Mouse (Mus musculus) hindbrain, postnatal 0 days (tissue): ENCODE results near the gene Antxrl. TPM values are rescaled to one million over a fixed set of nuclear protein-coding genes. Genes with fewer than 3 reads are reported as not detected.

Source experiments
- ATAC-seq: fragments of 200-750 bp; cut with Nextera tagmentation; 2 replicates; pipeline ENCODE4 v1.8.0; 2017; ENCODE audit warnings: mild to moderate bottlenecking, moderate TSS enrichment, moderate library complexity
- DNase-seq: peaks from one replicate; pipeline ENCODE4 v3.0.0-alpha.2; 2015; ENCODE audit warnings: low spot score
- H3K27ac ChIP-seq: fragments of 300-500 bp; sonication (generic); 2 replicates; pipeline ENCODE4 v1.5.1; 2014; ENCODE audit warnings: mild to moderate bottlenecking
- H3K27me3 ChIP-seq: fragments of 300-500 bp; sonication (generic); 2 replicates; pipeline ENCODE4 v1.6.1; 2014; ENCODE audit warnings: low read length, mixed read lengths; ENCODE audit not compliant: insufficient read depth
- H3K36me3 ChIP-seq: fragments of 300-500 bp; sonication (generic); 2 replicates; pipeline ENCODE4 v1.6.1; 2014; ENCODE audit warnings: low read length, mixed read lengths; ENCODE audit not compliant: insufficient read depth
- H3K4me1 ChIP-seq: fragments of 300-500 bp; sonication (generic); 2 replicates; pipeline ENCODE4 v1.6.1; 2014; ENCODE audit warnings: antibody characterized with exemption, low read length, mixed read lengths; ENCODE audit not compliant: insufficient read depth
- H3K4me2 ChIP-seq: fragments of 300-500 bp; sonication (generic); 2 replicates; pipeline ENCODE4 v1.6.1; 2014; ENCODE audit warnings: low read depth, mild to moderate bottlenecking, low read length, moderate library complexity, mixed read lengths
- H3K4me3 ChIP-seq: fragments of 300-500 bp; sonication (generic); 2 replicates; pipeline ENCODE4 v1.5.1; 2014; ENCODE audit warnings: low read length
- H3K9ac ChIP-seq: fragments of 300-500 bp; sonication (generic); replicated peaks from 2 replicates; pipeline ENCODE4 v1.6.1; 2014; ENCODE audit warnings: mild to moderate bottlenecking, low read length, moderate library complexity, mixed read lengths
- H3K9me3 ChIP-seq: fragments of 300-500 bp; sonication (generic); 2 replicates; pipeline ENCODE4 v1.6.1; 2016; ENCODE audit warnings: low read length, mixed read lengths
- CTCF ChIP-seq: IDR thresholded peaks from 2 replicates; pipeline ENCODE4 v1.5.1; 2016; ENCODE audit warnings: antibody characterized with exemption, control low read depth, low read depth
- WGBS: fragments of 180-500 bp; shearing (Covaris S2); extraction: QIAGEN DNeasy Blood & Tissue Kit; methylation state at CpG from one replicate; pipeline ENCODE4 v1.1.7; 2014; 5-methylcytosine and 5-hydroxymethylcytosine counted together
- polyA plus RNA-seq: library from polyadenylated mRNA; unstranded; fragments of >200 nt; fragmentation: Nextera tagmentation; extraction: Ambion mirVana; gene quantifications from 2 replicates; pipeline ENCODE4 v1.2.1, GENCODE M21; 2015
- total RNA-seq: library from RNA; depleted of rRNA; stranded (reverse); fragments of >200 nt; gene quantifications from 2 replicates; pipeline ENCODE4 v1.2.3, GENCODE M21; 2014

The Antxrl gene
- total and polyA plus RNA-seq, 2 experiments from 2014 or later: not detected

GRCm38 (mm10) chr14:34043341-34043740 lies 9.2 kb upstream of the Antxrl start:
- TF ChIP-seq CTCF: no peak

GRCm38 (mm10) chr14:34050101-34050779 lies 2.3 kb upstream of the Antxrl start:
- peak; percentile 28 for DNase-seq
- H3K4me3 ChIP-seq: no peak overlapping the region
- H3K4me1 ChIP-seq: no peaks in the 10 kb centered on the region
- H3K9me3 ChIP-seq: no peaks in the 10 kb centered on the region
- no peaks in the 10 kb centered on the region for H3K36me3 ChIP-seq
- TF ChIP-seq CTCF: no peak
- 67% methylated on average over 5 of the region's 5 CpGs for WGBS
- no peak overlapping the region for H3K9ac ChIP-seq
- no peaks in the 10 kb centered on the region for H3K27me3 ChIP-seq
- 0 out of 2 replicates have a peak, but pooled peaks have one; percentile 38 for ATAC-seq
- H3K27ac ChIP-seq: no peak overlapping the region
- H3K4me2 ChIP-seq: no peak overlapping the region

More at GRCm38 (mm10) chr14:34043341-34043740, 9.2 kb upstream of the Antxrl start:
- no peak overlapping the region for H3K9ac ChIP-seq
- no peak overlapping the region for H3K4me2 ChIP-seq
- H3K27me3 ChIP-seq: no peaks in the 10 kb centered on the region
- WGBS: 82% methylated on average over 3 of the region's 3 CpGs
- no peaks in the 10 kb centered on the region for H3K4me1 ChIP-seq
- no peak for ATAC-seq
- no peaks in the 10 kb centered on the region for H3K9me3 ChIP-seq
- no peak for DNase-seq
- no peaks in the 10 kb centered on the region for H3K36me3 ChIP-seq
- H3K27ac ChIP-seq: no peak overlapping the region
- no peak overlapping the region for H3K4me3 ChIP-seq

- ATAC-seq (no peak), DNase-seq (peak; percentile 11)
- H3K9me3 ChIP-seq: no peaks in the 10 kb centered on the region
- no peaks in the 10 kb centered on the region for H3K27me3 ChIP-seq
- TF ChIP-seq CTCF: peak; percentile 22; the same call in 1 of the 2 replicates
- no peaks in the 10 kb centered on the region for H3K4me1 ChIP-seq
- H3K9ac ChIP-seq: no peak overlapping the region
- no peak overlapping the region for H3K4me2 ChIP-seq
- no peaks in the 10 kb centered on the region for H3K36me3 ChIP-seq
- H3K27ac ChIP-seq: no peak overlapping the region
- no peak overlapping the region for H3K4me3 ChIP-seq
- WGBS: 77% methylated on average over 6 of the region's 6 CpGs
Measured at GRCm38 (mm10) chr14:34071665-34072064, 19.2 kb downstream of the Antxrl start.

DNA sequence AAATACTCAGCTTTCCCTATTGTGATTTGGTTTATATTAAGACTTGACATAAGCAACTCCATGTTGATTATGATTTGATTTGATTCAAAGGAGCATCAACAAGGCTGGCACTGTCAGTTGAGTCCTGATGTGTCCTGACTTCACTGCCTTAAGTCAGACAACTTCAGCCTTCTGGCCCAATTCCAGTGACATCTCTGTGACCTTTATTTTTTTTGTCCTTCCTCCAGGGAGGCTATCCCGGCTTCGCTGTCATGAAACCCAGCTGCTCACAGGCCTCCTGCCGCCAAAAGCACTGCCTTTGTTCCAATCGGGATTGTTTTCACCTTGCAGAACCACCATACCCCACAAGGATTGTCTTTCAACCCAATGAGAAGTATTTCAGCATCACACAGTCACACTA lies 22.8 kb downstream of the Antxrl start:
- H3K4me3 ChIP-seq: no peak overlapping the region
- no peaks in the 10 kb centered on the region for H3K9me3 ChIP-seq
- no peaks in the 10 kb centered on the region for H3K36me3 ChIP-seq
- H3K27me3 ChIP-seq: no peaks in the 10 kb centered on the region
- no peaks in the 10 kb centered on the region for H3K4me1 ChIP-seq
- ATAC-seq (no peak), DNase-seq (no peak)
- 21% methylated on average over 4 of the region's 4 CpGs for WGBS
- H3K9ac ChIP-seq: no peak overlapping the region
- no peak overlapping the region for H3K4me2 ChIP-seq
- TF ChIP-seq CTCF: no peak
- no peak overlapping the region for H3K27ac ChIP-seq

DNA sequence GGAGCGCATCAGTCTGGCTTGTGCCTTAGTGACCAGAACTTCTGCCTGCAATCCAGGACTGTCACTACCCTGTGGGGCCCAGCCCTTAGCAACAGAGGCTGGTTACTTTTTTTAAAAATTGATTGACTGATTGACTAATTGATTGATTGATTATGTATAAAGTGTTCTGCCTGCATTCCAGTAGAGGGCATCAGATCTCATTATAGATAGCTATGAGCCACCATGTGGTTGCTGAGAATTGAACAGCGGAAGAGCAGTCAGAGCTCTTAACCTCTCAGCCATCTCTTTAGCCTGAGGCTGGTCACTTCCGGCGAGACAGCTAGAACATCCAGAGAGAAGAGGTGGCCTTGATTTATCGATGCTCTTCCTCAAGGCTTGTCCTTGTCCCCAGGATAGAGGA lies 24.7 kb downstream of the Antxrl start:
- ATAC-seq: no peak
- 61% methylated on average over 5 of the region's 5 CpGs for WGBS

GRCm38 (mm10) chr14:34078293-34078692 lies 25.8 kb downstream of the Antxrl start:
- H3K4me2 ChIP-seq: no peak overlapping the region
- no peak for TF ChIP-seq CTCF
- ATAC-seq: no peak
- no peaks in the 10 kb centered on the region for H3K4me1 ChIP-seq
- DNase-seq: no peak
- WGBS: 73% methylated on average over 4 of the region's 4 CpGs
- H3K9me3 ChIP-seq: no peaks in the 10 kb centered on the region
- no peak overlapping the region for H3K9ac ChIP-seq
- no peak overlapping the region for H3K27ac ChIP-seq
- H3K36me3 ChIP-seq: no peaks in the 10 kb centered on the region
- no peaks in the 10 kb centered on the region for H3K27me3 ChIP-seq
- no peak overlapping the region for H3K4me3 ChIP-seq

More for the DNA sequence above, 24.7 kb downstream of the Antxrl start:
- Histone ChIP-seq H3K4me3 (no peak overlapping the region), H3K27me3 (no peaks in the 10 kb centered on the region), H3K4me2 (no peak overlapping the region), H3K27ac (no peak overlapping the region), H3K4me1 (no peaks in the 10 kb centered on the region), H3K9me3 (no peaks in the 10 kb centered on the region), H3K36me3 (no peaks in the 10 kb centered on the region), H3K9ac (no peak overlapping the region)
- TF ChIP-seq CTCF: peak; percentile 52
- DNase-seq: peak; percentile 28

DNA sequence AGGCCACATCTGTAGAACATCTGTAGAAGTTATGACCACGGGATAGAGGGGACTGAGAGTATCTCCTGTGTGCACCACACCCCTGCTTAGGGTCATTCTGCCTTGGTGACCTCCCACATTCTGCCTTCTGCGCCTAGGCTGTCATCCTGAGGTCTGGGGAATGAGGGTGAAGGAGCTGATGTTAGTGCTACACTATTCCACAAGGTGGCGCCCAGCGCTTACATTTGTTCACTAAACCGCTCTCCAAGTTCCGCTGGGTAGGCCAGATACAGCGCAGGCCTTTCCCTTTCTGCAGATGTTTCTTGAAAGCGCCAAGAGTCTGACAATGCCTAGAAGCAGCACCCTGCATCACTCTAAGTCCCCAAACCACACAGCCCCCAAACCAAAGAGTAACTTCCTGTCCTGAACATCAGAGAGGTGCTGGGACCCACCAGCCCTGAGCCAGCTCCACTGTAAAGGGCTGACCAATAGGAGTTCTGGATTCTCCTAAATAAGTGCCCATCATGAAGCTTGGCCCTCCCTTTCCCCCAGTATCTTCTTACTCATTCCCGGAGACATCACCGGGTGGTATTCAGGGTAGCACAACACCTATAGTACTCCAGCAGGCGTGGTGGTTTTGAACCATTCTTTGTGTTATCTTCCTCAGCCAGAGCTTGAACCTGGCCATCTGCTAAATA lies 28.0 kb downstream of the Antxrl start:
- Histone ChIP-seq H3K9ac (no peak overlapping the region), H3K36me3 (no peaks in the 10 kb centered on the region), H3K27me3 (no peaks in the 10 kb centered on the region), H3K27ac (no peak overlapping the region), H3K4me3 (no peak overlapping the region), H3K9me3 (no peaks in the 10 kb centered on the region), H3K4me2 (no peak overlapping the region), H3K4me1 (no peaks in the 10 kb centered on the region)
- 13% methylated on average over 11 of the region's 11 CpGs for WGBS
- TF ChIP-seq CTCF: peak; percentile 96
- DNase-seq (peak; percentile 94), ATAC-seq (peak; percentile 80)
